Mouse (Mus musculus): ENCODE data around the gene Itga9. TPM values are rescaled to one million over a fixed set of nuclear protein-coding genes. Genes with fewer than 3 reads are reported as not detected.

Gene Itga9
- polyA plus RNA-seq, 1 experiment from 2014 or later = 31.9 TPM

DNA sequence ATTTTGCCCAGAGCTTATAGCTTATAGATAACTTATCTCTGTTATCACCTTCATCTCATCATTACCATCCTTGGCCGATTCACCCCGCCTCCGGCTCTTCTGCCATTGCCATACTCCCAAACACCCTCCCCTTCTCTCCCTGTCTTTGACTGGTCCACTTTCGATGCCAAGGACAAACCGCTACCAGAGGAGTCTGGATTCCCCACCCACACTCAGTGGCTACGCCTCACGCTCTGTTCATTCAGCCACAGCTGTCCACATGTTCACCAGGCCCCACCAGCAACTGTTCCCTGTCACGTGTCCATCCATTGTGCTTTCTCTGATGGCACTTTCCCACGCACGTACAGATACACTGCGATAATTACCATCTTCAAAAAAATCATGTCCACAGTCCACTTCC lies 195.9 kb downstream of the Itga9 start:
- H3K9ac ChIP-seq (ENCODE audit: low read depth, low read length) = no peak overlapping the region
- no peak overlapping the region for H3K4me3 ChIP-seq (ENCODE audit: low read length)
- no peak for ATAC-seq (ENCODE audit: low FRiP score, low TSS enrichment)

DNA sequence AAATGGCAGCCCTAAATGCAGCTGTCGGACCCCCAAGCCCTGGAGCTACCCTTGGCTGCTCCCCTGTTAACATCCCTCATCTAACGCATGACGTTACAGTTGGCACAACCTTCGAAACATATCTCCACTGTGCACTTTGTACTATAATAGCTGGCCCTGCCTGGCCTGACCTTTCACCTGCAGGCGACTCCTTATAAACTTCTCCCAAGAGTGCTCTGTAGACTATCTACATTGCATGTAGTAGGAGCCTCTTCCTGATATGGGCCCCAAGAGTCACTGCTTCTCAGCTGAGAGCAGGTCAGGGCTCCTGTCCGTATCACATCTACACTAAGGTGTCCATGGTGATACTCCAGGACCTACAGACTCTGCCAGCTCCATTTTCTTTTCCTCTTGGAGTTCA lies 199.2 kb downstream of the Itga9 start:
- H3K27me3 ChIP-seq (ENCODE audit: control insufficient read depth, insufficient read depth, low read length) = no peaks in the 10 kb centered on the region
- H3K9ac ChIP-seq (ENCODE audit: low read depth, low read length) = no peak overlapping the region
- H3K4me2 ChIP-seq (replicated peaks; ENCODE audit: low read depth, low read length) = no peak overlapping the region
- H3K36me3 ChIP-seq (ENCODE audit: control insufficient read depth, insufficient read depth, low read length) = peaks cover 14% of the 10 kb centered on the region; the same call in 1 of the 2 replicates
- ATAC-seq (ENCODE audit: low FRiP score, low TSS enrichment) = no peak
- peaks cover 18% of the 10 kb centered on the region for H3K4me1 ChIP-seq (ENCODE audit: control insufficient read depth, insufficient read depth, low read length)
- no peaks in the 10 kb centered on the region for H3K9me3 ChIP-seq (ENCODE audit: control insufficient read depth, low read length)
- H3K27ac ChIP-seq (ENCODE audit: low read depth, low read length) = no peak overlapping the region
- WGBS = 80% methylated on average over 6 of the region's 6 CpGs
- H3K4me3 ChIP-seq (ENCODE audit: low read length) = no peak overlapping the region

More for the DNA sequence above, 195.9 kb downstream of the Itga9 start:
- H3K36me3 ChIP-seq (ENCODE audit: control insufficient read depth, insufficient read depth, low read length) = no peaks in the 10 kb centered on the region; the same call in 1 of the 2 replicates
- H3K27me3 ChIP-seq (ENCODE audit: control insufficient read depth, insufficient read depth, low read length) = no peaks in the 10 kb centered on the region
- H3K9me3 ChIP-seq (ENCODE audit: control insufficient read depth, low read length) = no peaks in the 10 kb centered on the region
- peaks cover 21% of the 10 kb centered on the region for H3K4me1 ChIP-seq (ENCODE audit: control insufficient read depth, insufficient read depth, low read length)
- H3K27ac ChIP-seq (ENCODE audit: low read depth, low read length) = peak overlapping the region; percentile 83; the same call in 1 of the 2 replicates
- WGBS = 87% methylated on average over 11 of the region's 11 CpGs
- no peak overlapping the region for H3K4me2 ChIP-seq (replicated peaks; ENCODE audit: low read depth, low read length)

GRCm38 (mm10) chr9:118807669-118808068 lies 201.2 kb downstream of the Itga9 start:
- no peak overlapping the region for H3K9ac ChIP-seq (ENCODE audit: low read depth, low read length)
- H3K27ac ChIP-seq (ENCODE audit: low read depth, low read length) = no peak overlapping the region
- H3K36me3 ChIP-seq (ENCODE audit: control insufficient read depth, insufficient read depth, low read length) = peaks cover 14% of the 10 kb centered on the region; the same call in 1 of the 2 replicates
- no peak overlapping the region for H3K4me3 ChIP-seq (ENCODE audit: low read length)
- no peaks in the 10 kb centered on the region for H3K27me3 ChIP-seq (ENCODE audit: control insufficient read depth, insufficient read depth, low read length)
- H3K9me3 ChIP-seq (ENCODE audit: control insufficient read depth, low read length) = no peaks in the 10 kb centered on the region
- H3K4me1 ChIP-seq (ENCODE audit: control insufficient read depth, insufficient read depth, low read length) = 0 out of 2 replicates have a peak, but pooled peaks cover 8% of the 10 kb centered on the region
- WGBS = 92% methylated on average over 3 of the region's 3 CpGs
- ATAC-seq (ENCODE audit: low FRiP score, low TSS enrichment) = no peak
- no peak overlapping the region for H3K4me2 ChIP-seq (replicated peaks; ENCODE audit: low read depth, low read length)

DNA sequence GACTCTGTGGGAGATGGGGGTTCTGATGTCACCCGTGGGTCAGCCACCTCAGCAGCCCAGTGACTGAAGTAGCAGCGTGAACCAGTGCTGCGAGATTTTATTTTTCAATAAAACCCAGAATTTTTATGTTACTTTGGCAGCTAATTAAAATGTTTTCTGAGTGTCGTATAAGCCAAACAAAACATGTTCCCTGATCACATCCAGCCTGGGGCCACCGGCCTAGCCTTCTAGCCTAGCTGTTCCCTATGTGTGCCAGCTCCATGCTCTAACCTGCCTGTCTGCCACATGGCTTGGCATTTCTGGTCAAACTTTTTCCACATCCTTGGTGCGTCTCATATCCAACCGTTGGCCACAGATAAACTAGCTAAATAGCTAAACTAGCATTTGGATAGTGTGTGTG lies 205.7 kb downstream of the Itga9 start:
- Histone ChIP-seq H3K4me1 (ENCODE audit: control insufficient read depth, insufficient read depth, low read length) (peaks cover 30% of the 10 kb centered on the region; the same call in 1 of the 2 replicates), H3K27ac (ENCODE audit: low read depth, low read length) (no peak overlapping the region), H3K4me2 (replicated peaks; ENCODE audit: low read depth, low read length) (no peak overlapping the region), H3K4me3 (ENCODE audit: low read length) (no peak overlapping the region), H3K27me3 (ENCODE audit: control insufficient read depth, insufficient read depth, low read length) (no peaks in the 10 kb centered on the region), H3K9me3 (ENCODE audit: control insufficient read depth, low read length) (no peaks in the 10 kb centered on the region), H3K36me3 (ENCODE audit: control insufficient read depth, insufficient read depth, low read length) (peaks cover 14% of the 10 kb centered on the region; the same call in 1 of the 2 replicates), H3K9ac (ENCODE audit: low read depth, low read length) (no peak overlapping the region)
- WGBS = 65% methylated on average over 7 of the region's 7 CpGs
- ATAC-seq (ENCODE audit: low FRiP score, low TSS enrichment) = no peak

GRCm38 (mm10) chr9:118813492-118813891 lies 207.0 kb downstream of the Itga9 start:
- Histone ChIP-seq H3K9me3 (ENCODE audit: control insufficient read depth, low read length) (no peaks in the 10 kb centered on the region), H3K4me1 (ENCODE audit: control insufficient read depth, insufficient read depth, low read length) (peaks cover 39% of the 10 kb centered on the region; the same call in 1 of the 2 replicates), H3K4me3 (ENCODE audit: low read length) (no peak overlapping the region), H3K27ac (ENCODE audit: low read depth, low read length) (peak overlapping the region; percentile 71; the same call in 1 of the 2 replicates), H3K9ac (ENCODE audit: low read depth, low read length) (no peak overlapping the region), H3K27me3 (ENCODE audit: control insufficient read depth, insufficient read depth, low read length) (no peaks in the 10 kb centered on the region), H3K4me2 (replicated peaks; ENCODE audit: low read depth, low read length) (no peak overlapping the region), H3K36me3 (ENCODE audit: control insufficient read depth, insufficient read depth, low read length) (peaks cover 8% of the 10 kb centered on the region; the same call in 1 of the 2 replicates)
- peak; percentile 67; the same call in 1 of the 2 replicates for ATAC-seq (ENCODE audit: low FRiP score, low TSS enrichment)
- 40% methylated on average over 5 of the region's 5 CpGs for WGBS

DNA sequence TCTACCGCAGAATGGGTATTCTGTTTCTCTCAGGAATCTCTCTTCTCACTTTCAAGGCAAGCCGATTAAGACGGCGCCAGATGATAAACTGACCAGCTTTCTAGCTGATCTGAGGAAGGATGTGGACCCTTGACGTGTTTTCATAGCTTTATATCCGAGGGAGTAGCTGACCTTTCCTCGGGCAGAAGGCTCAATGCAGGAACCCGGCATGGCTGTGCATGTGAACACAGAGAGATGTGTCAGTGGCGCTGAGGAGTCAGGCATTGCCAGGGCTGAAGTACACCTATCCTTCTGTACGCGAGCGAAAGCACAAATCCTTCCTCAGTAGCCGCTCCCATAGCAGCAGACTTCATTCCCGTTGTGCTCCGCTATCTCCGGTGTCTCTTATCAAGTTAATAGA lies 207.6 kb downstream of the Itga9 start:
- Histone ChIP-seq H3K27ac (ENCODE audit: low read depth, low read length) (peak overlapping the region; percentile 71; the same call in 1 of the 2 replicates), H3K4me2 (replicated peaks; ENCODE audit: low read depth, low read length) (peak overlapping the region; percentile 12; the same call in 1 of the 2 replicates), H3K9ac (ENCODE audit: low read depth, low read length) (no peak overlapping the region; the same call in 1 of the 2 replicates), H3K4me3 (ENCODE audit: low read length) (no peak overlapping the region), H3K4me1 (ENCODE audit: control insufficient read depth, insufficient read depth, low read length) (peaks cover 40% of the 10 kb centered on the region; the same call in 1 of the 2 replicates), H3K9me3 (ENCODE audit: control insufficient read depth, low read length) (no peaks in the 10 kb centered on the region), H3K36me3 (ENCODE audit: control insufficient read depth, insufficient read depth, low read length) (peaks cover 5% of the 10 kb centered on the region; the same call in 1 of the 2 replicates), H3K27me3 (ENCODE audit: control insufficient read depth, insufficient read depth, low read length) (no peaks in the 10 kb centered on the region)
- ATAC-seq (ENCODE audit: low FRiP score, low TSS enrichment) = peak; percentile 53
- WGBS = 28% methylated on average over 16 of the region's 16 CpGs

DNA sequence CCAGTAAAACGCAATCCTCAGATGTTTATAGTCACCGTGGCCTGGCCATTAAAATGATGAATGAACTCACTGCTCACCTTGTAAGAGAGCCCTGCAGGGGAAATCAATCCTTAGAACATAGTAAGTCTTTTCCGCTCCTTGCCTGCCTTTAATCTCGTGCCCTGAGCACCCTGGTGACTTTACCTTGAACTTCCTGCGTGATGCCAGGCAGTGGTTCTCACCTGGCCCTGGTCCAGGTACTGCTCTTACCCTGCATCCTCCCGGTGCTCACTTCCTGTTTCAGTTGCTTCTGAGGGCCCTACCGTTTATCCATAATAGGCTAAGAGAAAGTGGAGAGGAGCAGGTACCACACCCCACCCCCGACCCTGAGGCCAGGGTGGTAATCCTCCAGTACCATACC lies 208.0 kb downstream of the Itga9 start:
- Histone ChIP-seq H3K9ac (ENCODE audit: low read depth, low read length) (no peak overlapping the region), H3K4me1 (ENCODE audit: control insufficient read depth, insufficient read depth, low read length) (peaks cover 40% of the 10 kb centered on the region; the same call in 1 of the 2 replicates), H3K27me3 (ENCODE audit: control insufficient read depth, insufficient read depth, low read length) (no peaks in the 10 kb centered on the region), H3K36me3 (ENCODE audit: control insufficient read depth, insufficient read depth, low read length) (peaks cover 5% of the 10 kb centered on the region; the same call in 1 of the 2 replicates), H3K4me3 (ENCODE audit: low read length) (no peak overlapping the region), H3K27ac (ENCODE audit: low read depth, low read length) (peak overlapping the region; percentile 71), H3K9me3 (ENCODE audit: control insufficient read depth, low read length) (no peaks in the 10 kb centered on the region), H3K4me2 (replicated peaks; ENCODE audit: low read depth, low read length) (peak overlapping the region; percentile 12; the same call in 1 of the 2 replicates)
- ATAC-seq (ENCODE audit: low FRiP score, low TSS enrichment) = peak; percentile 36
- 27% methylated on average over 8 of the region's 8 CpGs for WGBS

- Histone ChIP-seq H3K4me2 (replicated peaks; ENCODE audit: low read depth, low read length) (no peak overlapping the region), H3K27ac (ENCODE audit: low read depth, low read length) (no peak overlapping the region), H3K4me3 (ENCODE audit: low read length) (no peak overlapping the region), H3K4me1 (ENCODE audit: control insufficient read depth, insufficient read depth, low read length) (peaks cover 35% of the 10 kb centered on the region; the same call in 1 of the 2 replicates), H3K9me3 (ENCODE audit: control insufficient read depth, low read length) (no peaks in the 10 kb centered on the region), H3K9ac (ENCODE audit: low read depth, low read length) (no peak overlapping the region), H3K36me3 (ENCODE audit: control insufficient read depth, insufficient read depth, low read length) (no peaks in the 10 kb centered on the region), H3K27me3 (ENCODE audit: control insufficient read depth, insufficient read depth, low read length) (no peaks in the 10 kb centered on the region)
- 98% methylated on average over 8 of the region's 8 CpGs for WGBS
- no peak for ATAC-seq (ENCODE audit: low FRiP score, low TSS enrichment)
Observed at GRCm38 (mm10) chr9:118815543-118815942, 209.1 kb downstream of the Itga9 start.

- Histone ChIP-seq H3K27me3 (ENCODE audit: control insufficient read depth, insufficient read depth, low read length) (no peaks in the 10 kb centered on the region), H3K9ac (ENCODE audit: low read depth, low read length) (no peak overlapping the region), H3K27ac (ENCODE audit: low read depth, low read length) (no peak overlapping the region), H3K4me3 (ENCODE audit: low read length) (no peak overlapping the region), H3K4me2 (replicated peaks; ENCODE audit: low read depth, low read length) (no peak overlapping the region), H3K36me3 (ENCODE audit: control insufficient read depth, insufficient read depth, low read length) (no peaks in the 10 kb centered on the region), H3K9me3 (ENCODE audit: control insufficient read depth, low read length) (no peaks in the 10 kb centered on the region), H3K4me1 (ENCODE audit: control insufficient read depth, insufficient read depth, low read length) (peaks cover 36% of the 10 kb centered on the region)
- WGBS = 81% methylated on average over 3 of the region's 3 CpGs
- ATAC-seq (ENCODE audit: low FRiP score, low TSS enrichment) = no peak
Observed at GRCm38 (mm10) chr9:118818508-118818907, 212.0 kb downstream of the Itga9 start.

Data from kidney, embryonic 14.5 days (tissue).